Mouse (Mus musculus): ENCODE results near the gene Nrsn2.

GRCm38 (mm10) chr2:152384191-152384590, 7.8 kb upstream of the Nrsn2 start:
- TF ChIP-seq GATA1 (IDR thresholded peaks at IDR 0.05; ENCODE audit: borderline replicate concordance, low read length) (no peak), FLI1 (IDR thresholded peaks at IDR 0.05; ENCODE audit: low read length) (no peak)

Data from megakaryocyte, embryonic 14.5 days (primary cell).